Mouse (Mus musculus) kidney, adult 2 months (tissue): ENCODE measurements at regions not wholly inside any gene's neighbourhood (a gene's known extent, or its start where the extent isn't known, plus 50 kb on each side); places are given as distances from the start of the nearest gene placed in this dataset.

Experiments used
- DNase-seq: peaks from one replicate; pipeline ENCODE4 v3.0.0; 2021
- H3K27ac ChIP-seq: fragments of 200-500 bp; 2 replicates; pipeline ENCODE4 v1.5.1; 2012; ENCODE audit warnings: low read depth, low read length, control low read depth, inconsistent platforms; ENCODE audit not compliant: insufficient read depth
- H3K27me3 ChIP-seq: fragments of 200-500 bp; replicated peaks from 2 replicates; pipeline ENCODE4 v1.6.1; 2012; ENCODE audit warnings: mild to moderate bottlenecking, moderate library complexity, low read length, inconsistent platforms; ENCODE audit not compliant: control insufficient read depth, insufficient read depth
- H3K36me3 ChIP-seq: fragments of 200-500 bp; 2 replicates; pipeline ENCODE4 v1.6.1; 2012; ENCODE audit warnings: mild to moderate bottlenecking, moderate library complexity, low read length, inconsistent platforms; ENCODE audit not compliant: control insufficient read depth, insufficient read depth
- H3K4me1 ChIP-seq: fragments of 200-500 bp; 2 replicates; pipeline ENCODE4 v1.6.1; 2011; ENCODE audit warnings: low read length; ENCODE audit not compliant: control insufficient read depth, insufficient read depth
- H3K4me3 ChIP-seq: fragments of 200-500 bp; 2 replicates; pipeline ENCODE4 v1.5.1; 2011; ENCODE audit warnings: mild to moderate bottlenecking, low read depth, low read length, control low read depth; ENCODE audit not compliant: insufficient read depth
- CTCF ChIP-seq: fragments of 200-500 bp; conservative IDR thresholded peaks from 2 replicates; pipeline ENCODE4 v1.5.1; 2011; ENCODE audit warnings: low read depth, mild to moderate bottlenecking, control low read depth, low read length, moderate library complexity, mixed read lengths; ENCODE audit not compliant: insufficient read depth, insufficient read length
- POLR2A ChIP-seq: fragments of 200-500 bp; IDR thresholded peaks from one replicate; pipeline ENCODE4 v1.6.1; 2011; ENCODE audit warnings: low read depth, low read length, control low read depth
- WGBS: fragments of 180-500 bp; shearing (Covaris S2); methylation state at CpG from one replicate; pipeline ENCODE4 v1.1.7; 2018; 5-methylcytosine and 5-hydroxymethylcytosine counted together

GRCm38 (mm10) chr13:84741231-84741630 lies 448.0 kb upstream of the Ccnh start:
- no peak overlapping the region for H3K4me3 ChIP-seq
- TF ChIP-seq POLR2A (no peak), CTCF (no peak)
- H3K27me3 ChIP-seq: no peaks in the 10 kb centered on the region
- 81% methylated on average over 4 of the region's 4 CpGs for WGBS
- H3K36me3 ChIP-seq: no peaks in the 10 kb centered on the region
- DNase-seq: no peak
- no peak overlapping the region for H3K27ac ChIP-seq
- no peaks in the 10 kb centered on the region for H3K4me1 ChIP-seq

GRCm38 (mm10) chr13:84748331-84748730 lies 440.9 kb upstream of the Ccnh start:
- Histone ChIP-seq H3K27ac (no peak overlapping the region), H3K4me1 (no peaks in the 10 kb centered on the region), H3K36me3 (no peaks in the 10 kb centered on the region), H3K4me3 (no peak overlapping the region), H3K27me3 (no peaks in the 10 kb centered on the region)
- WGBS: 74% methylated on average over 2 of the region's 2 CpGs
- no peak for DNase-seq
- TF ChIP-seq CTCF (no peak), POLR2A (no peak)

- H3K4me1 ChIP-seq: no peaks in the 10 kb centered on the region
- no peak for DNase-seq
- no peaks in the 10 kb centered on the region for H3K36me3 ChIP-seq
- no peaks in the 10 kb centered on the region for H3K27me3 ChIP-seq
- H3K27ac ChIP-seq: no peak overlapping the region
- WGBS: 91% methylated on average over 1 of the region's 1 CpGs
- no peak for TF ChIP-seq POLR2A
- no peak for TF ChIP-seq CTCF
- H3K4me3 ChIP-seq: no peak overlapping the region
Measured at GRCm38 (mm10) chr13:84749214-84749613, 440.0 kb upstream of the Ccnh start.

GRCm38 (mm10) chr13:84750136-84750535 lies 439.1 kb upstream of the Ccnh start:
- no peak for DNase-seq
- Histone ChIP-seq H3K36me3 (no peaks in the 10 kb centered on the region), H3K27ac (no peak overlapping the region), H3K4me3 (no peak overlapping the region), H3K4me1 (no peaks in the 10 kb centered on the region), H3K27me3 (no peaks in the 10 kb centered on the region)
- TF ChIP-seq CTCF: no peak
- no peak for TF ChIP-seq POLR2A
- 81% methylated on average over 2 of the region's 2 CpGs for WGBS

- no peaks in the 10 kb centered on the region for H3K36me3 ChIP-seq
- 81% methylated on average over 2 of the region's 2 CpGs for WGBS
Measured at GRCm38 (mm10) chr13:84751576-84752490, 437.4 kb upstream of the Ccnh start.

GRCm38 (mm10) chr13:84752491-84752820 lies 436.8 kb upstream of the Ccnh start:
- no peak for TF ChIP-seq CTCF
- no peak for TF ChIP-seq POLR2A
- no peak for DNase-seq
- Histone ChIP-seq H3K36me3 (no peaks in the 10 kb centered on the region), H3K4me1 (no peaks in the 10 kb centered on the region), H3K4me3 (no peak overlapping the region), H3K27me3 (no peaks in the 10 kb centered on the region), H3K27ac (no peak overlapping the region)
- WGBS: 73% methylated on average over 4 of the region's 4 CpGs

More at GRCm38 (mm10) chr13:84751576-84752490, 437.4 kb upstream of the Ccnh start:
- Histone ChIP-seq H3K4me1 (no peaks in the 10 kb centered on the region), H3K27me3 (no peaks in the 10 kb centered on the region), H3K27ac (no peak overlapping the region), H3K4me3 (no peak overlapping the region)
- DNase-seq: no peak
- TF ChIP-seq POLR2A (no peak), CTCF (no peak)

GRCm38 (mm10) chr13:84753751-84754500 lies 435.3 kb upstream of the Ccnh start:
- no peak for DNase-seq
- TF ChIP-seq POLR2A (no peak), CTCF (no peak)
- Histone ChIP-seq H3K27ac (no peak overlapping the region), H3K27me3 (no peaks in the 10 kb centered on the region), H3K36me3 (no peaks in the 10 kb centered on the region), H3K4me3 (no peak overlapping the region), H3K4me1 (no peaks in the 10 kb centered on the region)
- WGBS: 42% methylated on average over 4 of the region's 4 CpGs
